Mouse (Mus musculus): ENCODE data around the gene Vipr1.
A peak's percentile ranks its signal among the peaks of the same experiment; 100 is the strongest.

- no peak for TF ChIP-seq CTCF (IDR thresholded peaks at IDR 0.05; ENCODE audit: control insufficient read depth, insufficient read depth, low read length)
- TF ChIP-seq POLR2A (IDR thresholded peaks at IDR 0.05; ENCODE audit: borderline replicate concordance, control insufficient read depth, low read depth, low read length): 0 out of 2 replicates have a peak, but pooled peaks have one; percentile 30
These were observed 63.6 kb downstream of the Vipr1 start for GRCm38 (mm10) chr9:121706029-121706675.

All from bone marrow, adult 2 months (tissue).